Mouse (Mus musculus) kidney, postnatal 4 days (tissue): ENCODE results near the gene Prf1.
A peak's percentile ranks its signal among the peaks of the same experiment; 100 is the strongest.

Experiments used
- DNase-seq, 2 experiments: peaks; one replicate each; pipeline ENCODE4 v3.0.0; 2021; ENCODE audit warnings: mixed read lengths in 2 of 2

The Prf1 gene

DNA sequence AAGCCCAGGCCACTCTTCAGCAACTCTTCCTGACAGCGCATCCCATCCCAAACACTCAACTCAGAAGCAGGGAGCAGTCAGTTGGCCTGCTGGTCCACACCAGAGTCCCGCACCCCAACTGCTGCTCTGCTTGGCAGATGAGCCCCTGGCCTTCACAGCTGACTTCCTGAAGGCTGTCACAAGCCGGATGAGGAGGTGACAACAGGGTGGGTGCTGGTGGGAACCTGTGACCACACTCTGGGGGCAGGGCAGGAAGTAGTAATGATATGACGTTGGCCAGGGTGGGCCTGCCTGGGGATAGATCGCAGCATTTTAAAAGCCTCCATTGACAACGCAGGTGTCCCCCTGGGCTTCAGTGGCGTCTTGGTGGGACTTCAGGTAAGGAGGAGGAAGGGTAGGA lies at the start of gene Prf1:
Gene Prf1 (plus strand): TSS at position 357 of the 400 bp plus-strand sequence.
- DNase-seq: no peak

DNA sequence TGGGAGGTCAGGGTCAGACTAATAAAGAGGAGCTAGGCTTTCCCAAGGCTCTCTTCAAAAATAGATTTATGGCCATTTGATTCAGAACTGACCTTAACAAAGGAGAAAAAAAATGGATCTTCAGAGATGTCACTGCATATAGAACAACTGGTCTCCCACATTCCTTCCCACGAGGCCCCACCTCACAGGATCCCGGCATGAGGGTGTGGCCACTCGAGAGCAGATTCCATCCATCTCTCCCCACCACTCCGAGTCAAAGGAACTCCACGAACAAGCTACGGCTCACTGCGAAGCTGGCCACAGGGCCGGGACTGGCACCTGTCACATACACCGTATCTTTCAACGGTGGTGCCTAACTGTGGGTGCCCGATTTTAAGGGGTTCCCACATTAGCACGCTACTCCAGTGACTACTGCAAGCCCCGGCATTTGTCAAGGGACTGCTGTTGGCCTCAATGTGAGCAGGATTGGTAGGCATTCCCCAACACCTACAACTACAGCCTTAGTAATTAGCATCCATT lies 49.0 kb upstream of the Prf1 start:
- no peak for DNase-seq

DNA sequence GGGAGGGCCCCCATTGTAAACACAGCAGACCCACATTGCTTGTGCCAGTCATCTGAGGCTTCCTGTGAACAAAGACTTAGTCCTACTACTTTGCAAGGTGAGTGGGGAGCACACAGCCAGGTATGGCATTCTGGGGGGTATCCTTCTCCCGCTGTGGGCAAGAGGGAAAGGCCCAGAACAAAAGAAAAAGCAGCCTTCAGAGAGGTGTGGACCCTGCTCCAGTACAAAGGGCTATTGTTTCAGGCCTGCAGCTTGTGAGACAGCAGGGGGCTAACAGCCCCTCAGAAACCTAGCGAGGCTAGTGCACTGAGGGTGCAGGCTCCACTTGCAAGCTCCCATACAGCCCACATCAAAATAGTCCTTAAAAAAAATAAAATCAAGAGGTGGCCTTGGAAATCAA lies 47.7 kb upstream of the Prf1 start:
- no peak for DNase-seq

DNA sequence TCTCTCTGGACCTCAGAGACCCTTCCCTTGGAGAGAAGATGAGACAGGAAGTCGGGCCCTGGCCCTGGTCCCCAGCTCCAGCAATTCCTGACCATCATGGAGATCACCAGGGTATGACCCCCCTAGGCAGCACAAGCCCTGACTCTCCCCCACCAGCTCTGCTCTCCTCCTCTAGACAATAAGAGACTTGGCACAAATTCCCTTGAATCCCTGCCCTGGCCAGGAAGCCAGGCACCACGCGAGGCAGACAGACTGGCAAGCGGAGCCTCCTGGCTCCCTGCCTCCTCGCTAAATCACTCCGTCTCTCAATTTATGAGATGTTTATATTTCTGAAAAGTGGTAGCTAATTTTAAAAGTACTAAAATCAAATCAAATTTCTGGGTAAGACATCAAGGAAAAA lies 42.9 kb upstream of the Prf1 start:
- DNase-seq: no peak

DNA sequence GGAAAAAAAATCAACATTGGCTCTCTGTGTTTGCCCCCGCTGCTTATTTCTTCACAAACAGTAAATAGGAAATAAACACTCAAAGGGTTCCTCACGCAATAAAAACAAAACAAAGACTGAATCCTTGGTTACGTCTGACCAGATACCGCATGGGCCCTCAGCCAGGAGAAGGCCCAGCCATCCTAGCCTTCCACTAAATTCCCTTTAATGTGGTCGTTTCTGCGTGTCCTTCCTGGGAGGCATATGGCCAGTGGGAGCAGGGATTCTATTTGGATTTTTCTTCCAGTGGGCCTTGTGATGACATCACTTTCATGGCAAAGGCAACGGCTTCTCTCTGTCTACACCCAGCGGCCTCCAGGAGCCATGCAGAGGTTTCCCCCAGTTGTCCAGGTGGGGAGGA lies 42.4 kb upstream of the Prf1 start:
- no peak for DNase-seq

DNA sequence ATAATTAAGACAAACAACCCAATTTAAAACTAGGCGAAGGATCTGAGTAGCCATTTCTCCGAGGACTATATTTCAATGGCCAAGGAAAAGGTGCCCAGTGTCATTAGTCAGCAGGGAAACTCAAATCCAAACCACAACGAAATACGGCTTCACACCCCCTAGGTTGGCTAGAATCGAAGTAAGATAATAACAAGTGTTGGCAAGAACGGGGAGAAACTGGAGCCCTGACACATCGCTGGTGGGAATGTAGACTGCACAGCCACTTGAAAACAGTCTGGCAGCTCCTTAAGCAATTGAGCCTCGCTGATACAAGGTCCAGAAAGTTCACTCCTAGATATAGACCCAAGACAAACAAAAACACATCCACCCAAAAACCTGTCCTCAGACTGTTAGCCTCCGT lies 41.0 kb upstream of the Prf1 start:
- DNase-seq: no peak

DNA sequence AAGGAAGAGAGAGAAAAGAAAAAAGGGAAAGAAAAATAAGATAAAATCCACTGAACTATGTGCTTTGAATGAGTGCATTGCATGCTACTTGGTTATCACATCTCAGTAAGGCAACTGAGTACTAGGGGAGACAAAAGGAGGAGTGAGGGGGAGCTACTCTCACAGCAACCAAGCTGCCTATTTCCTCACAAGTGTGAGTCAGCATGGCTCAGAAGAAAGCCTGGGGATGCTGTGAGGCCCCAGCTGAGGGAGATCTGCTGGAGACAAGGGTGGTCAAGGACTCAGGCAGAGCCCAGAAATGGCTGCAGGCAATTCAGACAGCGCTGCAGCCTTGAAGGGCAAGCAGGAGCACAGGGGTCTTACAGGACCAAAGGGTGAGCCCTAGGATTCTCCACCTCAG lies 39.5 kb upstream of the Prf1 start:
- DNase-seq: no peak

DNA sequence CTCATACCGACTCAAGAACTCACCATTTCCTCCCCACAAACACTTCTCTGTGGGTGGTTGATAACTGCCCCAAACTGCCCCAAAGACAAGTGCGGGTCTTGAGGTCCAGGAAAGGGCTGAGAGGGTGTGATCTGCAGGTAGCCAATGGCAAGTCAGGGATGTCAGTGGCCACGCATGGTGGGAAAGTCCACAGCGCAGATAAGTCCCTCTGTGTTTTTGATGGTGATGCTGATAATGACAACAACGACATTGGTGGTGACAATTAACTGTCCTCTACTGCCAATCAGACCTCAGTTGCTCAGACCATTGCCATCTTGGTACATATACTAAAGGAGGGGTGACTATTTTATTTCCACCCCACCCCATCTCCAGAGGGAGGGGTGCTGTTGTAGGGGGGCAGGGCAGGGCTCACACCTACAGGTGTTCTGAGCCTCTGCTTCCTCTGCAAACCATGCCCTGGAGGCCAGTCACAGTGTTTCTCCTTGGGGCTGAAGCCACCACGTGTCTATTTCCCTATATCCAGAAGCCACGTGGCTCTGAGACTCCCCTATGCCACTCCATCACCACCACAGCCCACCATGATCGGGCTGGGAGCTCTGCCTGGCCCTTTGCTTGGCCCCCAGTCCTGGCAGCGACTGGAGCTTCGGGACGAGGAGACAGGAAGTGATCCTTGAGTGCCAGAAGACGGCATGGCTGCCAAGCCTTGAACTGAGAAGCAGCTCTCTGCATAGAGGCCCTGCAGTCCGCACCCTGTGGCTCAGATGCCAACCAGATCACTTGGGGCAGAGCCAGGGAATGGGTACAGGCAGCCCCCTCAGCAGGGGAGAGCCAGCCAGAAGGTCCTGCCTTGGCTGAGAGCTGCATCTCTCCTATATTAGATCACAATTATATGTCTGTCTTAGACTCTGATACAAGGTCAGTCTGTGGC lies 36.1 kb upstream of the Prf1 start:
- no peak for DNase-seq

DNA sequence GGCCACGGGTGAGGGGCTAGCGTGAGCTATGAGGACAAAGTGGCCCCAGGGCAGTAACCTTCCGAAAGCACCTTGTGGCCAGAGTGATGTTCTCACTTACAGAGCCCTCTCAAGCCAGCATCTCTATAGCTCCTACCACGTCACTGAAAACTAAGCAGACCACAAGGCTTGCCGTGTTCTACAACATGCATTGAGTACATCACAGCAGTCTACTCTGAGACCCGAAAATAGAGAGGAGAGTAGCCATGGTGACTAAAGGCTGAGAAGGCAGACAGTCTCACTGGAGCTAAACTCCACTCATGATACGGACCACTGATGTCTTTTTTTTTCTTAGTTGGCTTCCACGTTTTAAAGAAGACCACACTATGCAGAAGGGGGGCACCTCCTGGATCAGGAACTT lies 34.0 kb upstream of the Prf1 start:
- no peak for DNase-seq

DNA sequence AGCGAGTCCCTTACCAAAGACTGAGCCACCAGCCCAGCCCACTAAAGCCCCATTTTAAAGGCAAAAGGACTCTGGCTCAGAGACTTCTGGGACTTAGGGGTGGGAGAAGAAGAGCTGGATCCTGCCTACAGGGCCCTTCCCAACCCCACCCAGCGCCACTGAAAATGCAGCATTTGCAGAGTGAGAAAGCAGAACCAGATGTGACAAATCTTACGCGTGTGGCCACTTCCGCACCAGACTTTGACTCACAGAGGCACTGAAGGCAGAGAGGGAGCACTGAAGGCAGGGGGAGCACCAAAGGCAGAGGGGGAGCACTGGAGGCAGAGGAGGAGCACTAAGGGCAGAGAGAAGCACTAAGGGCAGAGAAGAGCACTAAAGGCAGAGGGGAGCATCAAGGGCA lies 30.3 kb upstream of the Prf1 start:
- no peak for DNase-seq

DNA sequence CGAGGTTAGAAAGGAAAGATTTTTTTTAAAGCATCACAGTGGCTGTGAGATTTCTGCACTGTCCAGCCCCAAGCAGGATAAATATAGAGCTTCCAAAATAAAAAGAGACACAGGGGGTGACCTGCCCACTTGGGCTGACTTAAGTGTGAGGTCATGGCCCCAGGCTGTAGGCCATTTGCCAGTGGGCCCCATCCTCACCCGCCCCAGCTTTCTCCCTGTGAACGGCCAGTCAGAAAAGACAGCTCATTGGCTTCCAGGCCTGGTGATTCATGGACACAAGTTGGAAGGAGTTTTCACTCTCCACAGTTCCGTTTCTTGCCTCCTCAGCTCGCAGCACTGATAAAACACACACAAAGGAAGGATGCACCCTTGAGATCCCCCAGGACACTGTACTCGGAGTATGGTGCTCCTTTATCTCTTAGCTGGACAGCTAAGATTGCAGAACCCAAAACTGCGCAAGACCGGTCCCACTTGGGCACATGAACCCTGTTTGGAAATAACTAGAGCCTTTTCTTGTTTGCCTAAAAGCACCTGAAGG lies 25.5 kb upstream of the Prf1 start:
- peak; percentile 21 to 33 for DNase-seq

DNA sequence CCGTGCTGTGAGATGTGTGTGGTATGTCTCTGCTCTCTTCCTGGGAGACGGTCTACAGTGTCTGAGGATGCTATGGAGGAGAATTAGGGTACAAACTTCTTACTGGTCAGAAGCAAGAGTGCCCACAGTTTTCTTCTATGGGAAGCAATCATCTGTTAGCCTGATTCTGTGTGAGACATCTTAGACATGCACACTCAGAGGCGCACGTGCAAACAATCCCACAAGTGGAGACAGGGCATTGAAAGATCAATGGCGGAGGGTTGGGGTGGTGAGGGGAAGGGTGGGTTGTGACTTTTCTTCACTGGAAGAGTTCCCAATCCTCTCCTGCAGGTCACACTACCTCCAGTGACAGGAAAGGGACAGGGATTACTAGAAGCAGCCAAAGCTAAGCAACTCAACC lies 25.0 kb upstream of the Prf1 start:
- no peak for DNase-seq

DNA sequence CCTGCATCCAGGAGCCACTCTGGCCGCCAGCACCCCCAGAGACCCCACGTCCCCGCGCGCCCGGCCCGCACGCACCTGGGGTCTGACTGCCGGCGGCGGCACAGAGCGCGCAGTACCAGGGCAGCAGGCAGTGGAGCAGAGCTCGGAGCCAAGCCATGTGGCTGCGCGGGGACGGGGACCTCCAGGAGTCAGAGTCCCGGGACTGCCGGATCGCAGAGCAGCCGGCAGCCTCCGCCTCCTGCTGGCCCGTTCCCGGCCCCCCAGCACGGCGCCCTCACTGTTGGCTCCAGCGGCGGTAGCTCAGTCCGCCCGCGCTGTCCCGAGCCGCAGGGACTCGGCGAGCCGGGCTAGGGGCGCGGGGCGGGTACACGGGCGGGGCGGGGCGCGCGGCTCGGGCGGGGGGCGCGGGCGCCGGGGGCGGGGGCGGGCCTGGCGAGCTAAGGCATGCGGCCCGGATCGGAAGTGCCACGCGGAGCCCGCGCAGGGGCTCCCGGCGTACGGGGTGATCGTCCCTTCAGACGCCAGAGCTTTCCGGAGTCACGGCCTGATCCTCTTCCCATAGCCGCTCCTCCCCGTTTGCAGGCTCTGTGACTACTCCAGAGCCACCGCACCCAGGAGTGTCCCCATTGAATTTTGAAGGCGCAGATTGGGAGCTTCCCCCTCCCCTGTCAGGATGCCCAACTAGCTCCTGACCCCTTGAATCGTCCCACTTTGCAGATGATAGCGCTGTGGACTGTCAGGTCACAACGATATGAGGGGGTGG lies 24.4 kb upstream of the Prf1 start, which contains the start of gene Adamts14:
Gene Adamts14 (minus strand): TSS at position 358 of the 763 bp plus-strand sequence.
- peak; percentile 68 to 75 for DNase-seq

DNA sequence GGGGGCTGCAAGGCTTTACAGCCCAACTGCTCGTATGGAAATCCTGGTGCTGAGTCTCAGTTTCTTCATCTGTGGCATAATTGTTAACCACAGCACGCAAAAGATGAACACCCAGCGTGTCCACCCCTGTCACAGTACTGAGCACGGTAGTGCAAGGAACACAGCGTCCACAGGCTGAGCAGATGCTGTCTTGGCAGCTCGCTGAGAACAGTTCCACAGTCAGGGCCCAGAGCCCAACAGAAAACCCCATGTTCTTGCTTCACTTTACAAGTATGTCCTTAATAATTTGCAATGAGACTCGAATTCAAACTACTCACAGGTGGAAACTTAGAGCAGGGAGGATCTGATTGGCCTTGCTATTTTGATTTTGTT lies 23.8 kb upstream of the Prf1 start:
- DNase-seq: peak in 1 of 2 experiments; percentile 17

DNA sequence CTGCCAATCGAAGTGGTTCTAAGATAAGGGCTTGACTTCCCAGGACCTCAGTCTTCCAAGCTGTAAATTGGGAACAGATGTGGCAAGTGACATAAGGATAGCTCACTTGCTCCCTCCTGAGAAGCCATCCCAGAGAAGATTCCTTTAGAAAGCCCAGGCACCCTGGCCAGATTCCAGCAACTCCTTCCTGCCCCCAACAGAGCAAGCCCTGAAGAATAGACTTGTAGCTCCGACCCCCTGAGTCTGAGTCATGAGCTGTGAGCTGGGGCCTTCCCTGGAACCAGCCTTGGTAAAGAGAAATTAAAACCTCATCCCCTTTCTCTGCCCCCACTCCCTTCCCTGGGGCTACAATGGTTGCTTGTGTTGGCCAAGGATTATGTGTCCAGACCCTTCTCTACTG lies 23.1 kb upstream of the Prf1 start:
- peak in 1 of 2 experiments; percentile 25 for DNase-seq

DNA sequence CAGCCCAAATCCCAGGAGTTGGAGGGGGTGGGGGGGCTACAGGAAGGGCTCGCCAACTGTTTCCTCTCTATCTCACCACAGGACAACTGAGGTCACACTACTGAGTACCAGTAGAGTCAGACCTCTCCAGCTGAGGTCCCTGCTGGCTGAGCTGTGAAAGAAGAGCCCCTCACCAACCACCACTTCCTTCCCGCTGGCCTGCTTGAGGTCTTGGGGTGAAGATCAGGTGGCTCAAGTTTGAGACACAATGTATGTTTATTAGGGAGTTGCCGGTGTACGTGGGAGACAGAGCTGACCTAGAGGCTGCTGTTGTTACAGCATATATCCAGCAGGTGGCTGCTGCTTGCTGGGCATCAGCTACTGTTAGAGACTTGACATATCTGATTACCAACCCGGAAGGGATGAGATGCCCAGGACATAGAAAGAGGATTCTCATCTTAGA lies 21.9 kb upstream of the Prf1 start:
- DNase-seq: peak; percentile 55 to 67

DNA sequence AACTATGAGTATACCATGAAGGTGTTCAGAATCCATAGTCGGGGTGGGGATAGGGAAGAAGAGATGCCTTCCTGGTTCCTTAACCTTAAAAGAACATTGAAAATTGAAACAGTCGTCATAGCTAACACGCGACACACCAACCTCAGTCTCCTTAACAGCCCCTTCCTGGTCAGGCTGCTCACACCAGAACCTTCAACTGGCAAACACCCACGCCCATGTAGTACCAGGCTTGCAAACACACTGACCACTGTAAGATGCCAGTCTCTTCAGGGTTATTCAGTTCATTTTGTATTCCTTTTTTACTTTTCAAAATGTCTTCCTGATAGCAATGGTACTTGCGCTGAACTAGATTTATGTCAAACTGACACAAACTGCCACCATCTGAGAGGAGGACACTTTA lies 20.6 kb upstream of the Prf1 start:
- DNase-seq: no peak

DNA sequence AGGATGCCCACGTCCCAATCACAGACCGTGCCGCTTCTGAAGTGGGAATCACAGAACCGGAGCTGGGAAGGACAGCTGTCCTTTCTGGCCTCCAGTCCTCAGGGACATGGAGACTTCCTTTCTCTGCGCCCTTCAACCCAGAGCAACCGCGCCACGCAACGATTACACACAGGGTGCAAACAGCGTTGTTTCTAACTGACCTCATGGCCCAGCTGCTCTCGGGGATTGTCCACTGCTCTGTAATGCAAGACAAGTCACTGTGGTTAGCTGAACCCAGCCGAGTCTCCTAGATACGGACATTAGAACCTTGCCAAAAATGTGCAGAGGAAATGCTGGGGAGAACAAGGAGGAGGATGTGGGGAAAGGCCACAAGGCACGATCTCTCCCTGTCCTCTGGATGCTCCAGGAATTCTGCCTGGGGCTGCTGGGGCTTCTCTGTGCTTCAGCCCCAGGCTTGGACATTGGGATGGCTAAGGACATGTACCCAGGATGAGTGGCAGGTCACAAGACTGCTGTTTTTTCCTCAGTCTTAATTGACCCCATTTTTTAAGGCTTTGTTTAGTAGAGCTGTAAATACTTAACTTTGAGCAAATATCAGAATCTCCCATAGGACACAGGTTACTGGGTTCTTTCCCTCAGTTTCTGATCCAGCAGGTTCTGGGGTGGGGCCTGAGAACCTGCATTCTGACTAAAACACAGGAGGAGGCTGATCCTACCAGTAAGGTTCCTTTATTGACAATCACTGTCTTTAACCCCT lies 19.5 kb upstream of the Prf1 start:
- DNase-seq: peak; percentile 65 to 77

DNA sequence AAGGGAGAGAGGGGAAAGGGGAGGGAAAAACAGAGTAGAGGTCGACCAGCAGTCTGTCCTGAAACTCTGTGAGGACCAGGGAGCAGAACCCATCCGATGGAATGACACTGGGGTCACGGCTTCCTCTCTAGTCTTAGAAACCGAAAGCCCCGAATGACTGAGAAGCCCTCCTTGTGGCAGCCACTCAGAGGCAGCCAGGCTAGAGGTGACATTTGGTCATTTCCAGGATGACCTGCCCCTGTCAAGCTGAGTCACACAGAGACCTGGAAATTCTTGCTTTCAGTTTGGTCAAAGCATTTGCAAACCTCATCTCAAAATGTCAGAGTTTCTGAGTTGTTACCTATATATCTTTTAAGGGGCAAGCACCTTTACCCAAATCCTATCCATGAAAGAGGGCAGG lies 16.5 kb upstream of the Prf1 start:
- DNase-seq: no peak

DNA sequence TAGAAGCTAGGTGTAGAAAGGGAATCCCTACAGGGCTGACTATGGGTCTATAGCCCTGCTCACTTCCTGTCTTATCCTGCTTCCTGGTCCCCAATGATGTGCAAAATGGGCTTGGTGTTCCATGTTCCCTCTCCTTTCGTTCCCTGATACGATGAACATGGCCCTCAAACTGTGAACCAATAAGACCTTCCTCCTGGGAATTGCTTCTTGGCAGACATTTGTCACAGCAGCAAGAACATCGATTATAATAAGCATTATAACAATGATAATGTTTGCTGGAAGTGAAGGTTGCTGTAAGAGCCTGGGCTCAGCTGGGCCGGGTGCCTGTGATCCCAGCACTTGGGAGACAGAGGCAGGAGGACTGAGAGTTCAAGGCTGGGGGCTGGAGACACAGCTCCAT lies 13.3 kb upstream of the Prf1 start:
- no peak for DNase-seq

DNA sequence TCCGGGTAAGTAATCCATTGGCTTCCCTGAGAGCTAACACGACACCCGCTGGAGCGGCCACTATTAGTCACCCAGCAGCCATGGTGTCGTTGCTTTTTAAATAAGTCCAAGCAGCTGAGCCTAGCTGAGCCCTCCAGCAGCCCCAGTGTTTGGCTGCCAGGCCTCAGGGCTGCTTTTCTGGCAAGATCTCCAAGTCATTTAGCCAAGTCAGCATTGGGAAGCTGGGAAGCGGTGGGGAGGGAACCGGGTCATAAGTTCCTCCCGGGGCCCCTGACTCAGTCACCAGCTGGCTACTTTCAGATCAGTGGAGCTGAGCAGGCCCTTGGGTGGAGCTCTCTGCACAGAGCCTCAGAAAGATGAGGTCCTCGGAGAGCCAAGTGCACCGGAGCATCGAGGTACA lies 12.4 kb upstream of the Prf1 start:
- peak; percentile 56 to 70 for DNase-seq

DNA sequence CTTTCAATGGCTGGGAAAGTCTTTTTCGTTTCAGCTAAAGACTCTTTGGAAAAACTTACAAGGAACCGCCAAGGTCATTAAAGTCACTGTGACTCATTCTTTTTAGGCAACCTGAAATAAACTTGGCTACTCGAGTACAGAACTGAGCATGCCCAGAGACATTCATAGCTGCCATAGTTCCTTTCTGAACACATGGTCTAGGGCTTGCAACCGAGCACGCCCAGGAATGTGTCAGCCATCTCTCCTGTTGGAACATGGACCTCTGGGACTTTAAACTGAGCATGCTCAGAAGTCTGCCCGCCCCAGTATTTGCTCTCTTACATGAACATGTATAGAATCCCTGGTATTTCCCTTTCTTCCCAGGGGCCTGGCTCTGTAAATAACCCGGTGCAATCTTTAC lies 11.4 kb upstream of the Prf1 start:
- DNase-seq: peak; percentile 37 to 62

DNA sequence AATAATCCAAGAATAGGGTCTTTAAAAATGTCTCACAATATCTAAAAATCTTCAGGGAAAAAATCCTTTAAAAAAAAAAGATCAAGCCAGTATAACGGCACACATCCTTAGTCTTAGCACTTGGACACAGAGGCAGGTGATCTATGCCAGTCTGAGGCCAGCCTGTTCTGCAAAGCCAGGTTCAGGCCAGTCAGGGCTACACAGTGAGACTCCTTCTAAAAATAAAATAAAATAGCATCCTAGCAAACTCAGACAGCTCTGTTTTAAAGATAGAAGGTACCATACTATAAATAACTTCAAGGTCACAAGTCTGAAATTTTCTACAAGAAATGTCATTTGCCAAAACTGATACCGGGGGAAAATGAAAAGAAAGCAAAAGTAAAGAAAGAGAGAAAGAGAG lies 7.6 kb upstream of the Prf1 start:
- DNase-seq: no peak
